Mouse (Mus musculus) brain, embryonic 14.5 days (tissue): ENCODE data around the gene Zfp428.

Experiments used
- CTCF ChIP-seq: fragments of 200-500 bp; IDR thresholded peaks from 2 replicates; pipeline ENCODE4 v1.5.1; 2012; ENCODE audit warnings: inconsistent platforms, mild to moderate bottlenecking, moderate library complexity, borderline replicate concordance; ENCODE audit not compliant: insufficient read depth, insufficient read length; ENCODE audit errors: extremely low read depth
- POLR2A ChIP-seq: fragments of 200-500 bp; IDR thresholded peaks from 2 replicates; pipeline ENCODE4 v1.6.1; 2012; ENCODE audit warnings: mild to moderate bottlenecking, inconsistent platforms, borderline replicate concordance; ENCODE audit not compliant: poor library complexity, insufficient read depth, insufficient read length, severe bottlenecking; ENCODE audit errors: extremely low read depth

GRCm38 (mm10) chr7:24485481-24485880 is 21.3 kb upstream of the Zfp428 start:
- TF ChIP-seq POLR2A, result no peak
- no peak for TF ChIP-seq CTCF
